Mouse (Mus musculus): ENCODE measurements at regions not wholly inside any gene's neighbourhood (a gene's known extent, or its start where the extent isn't known, plus 50 kb on each side); places are given as distances from the start of the nearest gene placed in this dataset.

DNA sequence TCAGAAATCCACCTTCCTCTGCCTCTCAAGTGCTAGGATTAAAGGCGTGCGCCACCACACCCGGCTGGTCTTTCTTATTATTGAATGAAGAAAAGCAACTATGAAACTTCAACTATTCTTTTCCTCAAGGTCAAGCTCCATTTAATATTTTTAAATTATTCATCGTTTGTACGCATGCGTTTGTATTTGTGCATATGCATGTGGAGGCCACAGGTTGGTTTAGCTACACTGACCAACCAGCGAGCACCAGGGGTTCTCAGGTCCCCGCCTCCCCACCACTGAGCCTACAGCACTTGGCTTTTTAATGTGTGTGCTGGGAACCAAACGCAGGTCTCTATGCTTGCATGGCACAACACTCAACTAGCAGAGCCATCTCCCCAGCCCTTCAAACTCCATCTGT, 51.0 kb upstream of the Tmem252 start:
- DNase-seq: no peak

DNA sequence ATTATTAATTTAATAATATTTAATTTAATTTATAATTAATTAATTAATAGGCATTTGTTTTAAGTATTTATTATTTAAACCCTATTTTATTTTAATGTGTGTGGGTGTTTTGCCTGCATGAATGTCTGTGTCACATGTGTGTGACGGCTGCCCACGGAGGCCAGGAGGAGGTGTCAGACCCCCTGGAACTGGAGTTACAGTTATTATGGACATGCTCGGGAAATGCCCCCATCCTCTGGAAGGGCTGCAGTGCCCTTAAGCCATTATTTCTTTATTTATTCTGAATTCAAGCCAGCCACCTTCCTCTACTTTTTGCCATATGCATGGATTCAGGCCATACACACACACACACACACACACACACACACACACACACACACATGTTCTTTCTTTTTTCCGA, 51.5 kb upstream of the Tmem252 start:
- no peak for DNase-seq

DNA sequence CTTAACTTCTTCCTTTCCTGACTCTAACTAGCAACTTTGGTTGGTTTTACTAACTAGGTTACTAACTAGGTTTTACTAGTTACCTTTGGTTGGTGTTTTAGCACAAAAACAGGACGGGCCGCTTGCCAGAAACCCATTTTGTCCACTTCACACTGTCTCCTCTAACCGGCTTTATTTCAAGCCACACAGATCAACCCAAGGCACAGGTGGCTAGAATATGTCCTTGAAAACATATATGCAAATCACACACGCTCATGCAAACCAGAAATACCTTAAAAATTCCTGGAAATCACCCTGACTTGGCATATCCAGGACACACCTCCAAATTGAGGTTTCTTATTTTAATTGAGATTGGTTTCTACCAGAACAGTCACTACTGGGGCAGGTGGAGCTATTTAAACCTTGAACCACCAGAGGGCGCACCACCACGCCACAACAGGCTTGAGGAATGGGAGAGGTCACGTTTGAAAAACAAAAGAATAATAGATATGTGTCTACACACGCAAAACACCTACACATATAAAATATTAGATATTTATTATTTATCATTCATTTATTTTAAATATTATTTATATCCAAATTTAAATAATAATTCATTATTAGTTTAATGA, 52.1 kb upstream of the Tmem252 start:
- peak; percentile 72 for DNase-seq

DNA sequence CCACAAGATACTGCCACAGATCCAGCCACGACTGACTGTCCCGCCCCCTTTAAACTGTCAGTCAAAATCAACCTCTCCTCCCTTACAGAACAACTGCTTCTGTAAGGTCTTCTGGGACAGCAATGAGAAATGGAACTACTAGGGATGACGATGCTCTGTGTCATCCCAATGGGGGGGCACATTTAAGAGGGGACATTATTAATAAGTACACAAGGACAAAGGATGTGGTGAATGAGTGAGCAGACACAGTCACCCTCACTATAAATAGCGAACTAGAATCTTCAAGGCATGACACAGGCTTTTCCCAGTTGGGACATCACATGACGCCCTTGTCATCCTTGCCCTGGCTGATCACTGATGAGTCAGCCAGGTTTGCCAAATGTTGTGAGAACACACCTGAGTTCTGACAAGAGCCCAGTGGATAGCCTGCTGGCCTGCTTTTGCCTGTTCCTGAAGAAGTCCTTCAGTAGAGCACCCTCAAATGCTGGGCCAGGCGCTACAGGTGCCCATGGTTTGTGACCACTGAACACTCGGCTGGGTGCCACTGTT, 58.0 kb upstream of the Tmem252 start:
- no peak for DNase-seq

DNA sequence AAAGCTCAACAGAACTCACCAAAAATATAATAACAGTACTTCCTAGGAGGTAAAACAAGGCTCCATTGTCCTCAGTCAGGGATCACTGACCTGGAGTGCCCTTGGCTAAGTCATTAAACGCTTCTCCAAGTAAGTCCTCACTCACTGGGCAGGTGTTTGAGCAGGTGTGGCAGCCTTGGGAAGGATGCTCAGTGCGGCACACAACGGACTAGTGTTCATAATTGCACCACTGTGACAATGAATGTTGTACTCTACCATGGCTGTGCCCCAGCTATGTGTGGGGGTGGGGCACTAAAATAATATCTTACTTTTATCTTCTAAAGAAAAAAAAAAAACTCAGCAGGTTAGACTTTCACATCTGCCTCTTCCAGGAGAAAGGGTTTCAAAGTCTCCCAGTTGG, 52.2 kb upstream of the Pip5k1b start:
- no peak for DNase-seq

DNA sequence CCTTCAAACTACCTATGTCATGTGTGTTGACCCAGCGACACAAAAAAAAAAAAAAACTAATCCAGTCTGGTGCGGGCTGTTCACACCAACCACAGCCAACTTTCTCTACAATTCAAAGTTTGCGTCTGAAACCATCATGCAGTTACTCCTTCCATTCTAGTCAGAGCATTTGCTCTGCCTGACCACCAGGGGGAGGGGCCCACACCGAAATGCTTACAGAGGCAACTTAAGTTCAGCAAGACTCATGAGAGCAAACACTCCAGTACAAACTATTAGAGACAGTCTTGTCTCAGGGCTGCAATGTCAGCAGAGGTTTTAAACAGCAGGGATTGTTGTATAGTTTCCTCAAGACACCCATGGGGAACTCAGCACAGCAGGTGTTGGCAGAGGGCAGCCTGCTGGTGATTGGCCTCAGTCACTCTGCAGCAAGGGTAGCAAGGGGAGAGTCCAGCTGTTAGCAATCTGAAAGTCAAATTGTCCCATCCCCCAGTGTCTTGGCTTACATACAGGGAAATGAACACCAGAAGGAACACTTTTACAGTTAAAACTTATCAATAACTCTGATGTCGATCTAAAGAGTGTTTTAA, 50.8 kb upstream of the Pip5k1b start:
- peak; percentile 33 for DNase-seq
